Mouse (Mus musculus): ENCODE measurements around the gene Rgs9. TPM values are rescaled to one million over a fixed set of nuclear protein-coding genes. Genes with fewer than 3 reads are reported as not detected.
A peak's percentile ranks its signal among the peaks of the same experiment; 100 is the strongest.
"Not testable (repeated sequence)": the region's sequence is repeated elsewhere in the genome, so short reads cannot be mapped to it uniquely, and the experiment has no call there.

Gene Rgs9
- 4.8 and 5.1 TPM in 2 replicates for polyA plus RNA-seq (2011; ENCODE audit: insufficient read depth, insufficient read length, low read depth, missing spikeins)

GRCm38 (mm10) chr11:109297710-109298375, at the start of gene Rgs9:
Gene Rgs9, minus strand, starts transcription at chr11:109298129.
- Histone ChIP-seq H3K27me3 (ENCODE audit: control insufficient read depth, insufficient read depth, low read length, poor library complexity, severe bottlenecking) (no peaks in the 10 kb centered on the region), H3K9me3 (replicated peaks; ENCODE audit: control insufficient read depth, insufficient read depth, low read length, poor library complexity, severe bottlenecking) (no peaks in the 10 kb centered on the region), H3K9ac (ENCODE audit: low read depth, poor library complexity, severe bottlenecking) (peak within 1 kb of the TSS; percentile 2; the same call in 1 of the 2 replicates), H3K4me1 (ENCODE audit: control insufficient read depth, insufficient read depth, low read length) (no peaks in the 10 kb centered on the region), H3K27ac (ENCODE audit: insufficient read depth, low read length) (no peak within 1 kb of the TSS), H3K36me3 (ENCODE audit: control insufficient read depth, insufficient read depth, low read length, poor library complexity, severe bottlenecking) (no peaks in the 10 kb centered on the region), H3K4me3 (ENCODE audit: low read depth, low read length) (peak within 1 kb of the TSS; percentile 64)
- TF ChIP-seq CTCF (IDR thresholded peaks at IDR 0.05; ENCODE audit: low read depth, low read length) (peak; percentile 89), POLR2A (IDR thresholded peaks at IDR 0.05; ENCODE audit: insufficient read depth, low read length) (no peak), EP300 (IDR thresholded peaks at IDR 0.05; ENCODE audit: insufficient read depth, low read depth, low read length) (no peak)

GRCm38 (mm10) chr11:109347242-109347959, 49.5 kb upstream of the Rgs9 start:
- H3K9me3 ChIP-seq (replicated peaks; ENCODE audit: control insufficient read depth, insufficient read depth, low read length, poor library complexity, severe bottlenecking), result no peaks in the 10 kb centered on the region
- TF ChIP-seq CTCF (IDR thresholded peaks at IDR 0.05; ENCODE audit: low read depth, low read length), result no peak
- no peak for TF ChIP-seq EP300 (IDR thresholded peaks at IDR 0.05; ENCODE audit: insufficient read depth, low read depth, low read length)
- TF ChIP-seq POLR2A (IDR thresholded peaks at IDR 0.05; ENCODE audit: insufficient read depth, low read length), result no peak
- no peak overlapping the region for H3K27ac ChIP-seq (ENCODE audit: insufficient read depth, low read length)
- H3K4me3 ChIP-seq (ENCODE audit: low read depth, low read length), result no peak overlapping the region
- H3K27me3 ChIP-seq (ENCODE audit: control insufficient read depth, insufficient read depth, low read length, poor library complexity, severe bottlenecking), result no peaks in the 10 kb centered on the region
- no peak overlapping the region for H3K9ac ChIP-seq (ENCODE audit: low read depth, poor library complexity, severe bottlenecking)
- no peaks in the 10 kb centered on the region for H3K36me3 ChIP-seq (ENCODE audit: control insufficient read depth, insufficient read depth, low read length, poor library complexity, severe bottlenecking)
- H3K4me1 ChIP-seq (ENCODE audit: control insufficient read depth, insufficient read depth, low read length), result peaks cover 11% of the 10 kb centered on the region

DNA sequence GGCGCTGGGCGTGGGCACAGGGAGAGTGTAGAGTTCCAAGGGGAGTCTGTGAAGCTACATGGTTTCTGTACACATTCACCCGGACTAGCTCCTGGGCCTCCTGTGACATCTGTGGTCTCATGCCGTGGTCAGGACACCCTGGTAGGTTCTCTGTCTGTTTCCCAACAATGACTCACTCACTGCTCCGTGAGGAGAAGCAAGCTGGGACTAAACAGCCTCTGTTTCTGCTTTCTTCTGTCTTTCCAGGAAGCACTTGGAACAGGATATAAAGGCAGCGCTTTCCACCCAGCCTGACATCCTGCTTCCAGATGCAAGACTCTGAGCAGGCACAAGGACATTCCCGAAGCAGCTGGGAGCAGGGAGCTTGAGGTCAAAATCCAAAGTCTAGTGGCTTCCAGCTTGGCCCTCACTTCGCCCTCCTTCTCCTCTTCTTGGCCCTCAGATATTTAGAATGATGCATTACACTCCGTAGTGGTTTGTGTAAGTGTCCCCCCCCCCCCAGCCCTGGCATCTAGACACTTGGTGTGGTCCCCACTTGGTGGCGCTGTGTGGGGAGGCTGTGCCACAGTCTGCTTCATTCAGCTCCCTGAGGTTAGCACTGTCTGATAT, 46.2 kb upstream of the Rgs9 start:
- Histone ChIP-seq H3K27ac (ENCODE audit: insufficient read depth, low read length) (no peak overlapping the region), H3K36me3 (ENCODE audit: control insufficient read depth, insufficient read depth, low read length, poor library complexity, severe bottlenecking) (no peaks in the 10 kb centered on the region), H3K9me3 (replicated peaks; ENCODE audit: control insufficient read depth, insufficient read depth, low read length, poor library complexity, severe bottlenecking) (no peaks in the 10 kb centered on the region), H3K4me3 (ENCODE audit: low read depth, low read length) (no peak overlapping the region), H3K9ac (ENCODE audit: low read depth, poor library complexity, severe bottlenecking) (no peak overlapping the region), H3K4me1 (ENCODE audit: control insufficient read depth, insufficient read depth, low read length) (peaks cover 6% of the 10 kb centered on the region), H3K27me3 (ENCODE audit: control insufficient read depth, insufficient read depth, low read length, poor library complexity, severe bottlenecking) (no peaks in the 10 kb centered on the region)
- TF ChIP-seq EP300 (IDR thresholded peaks at IDR 0.05; ENCODE audit: insufficient read depth, low read depth, low read length) (no peak), CTCF (IDR thresholded peaks at IDR 0.05; ENCODE audit: low read depth, low read length) (peak; percentile 65)

GRCm38 (mm10) chr11:109343558-109343957, 45.6 kb upstream of the Rgs9 start:
- no peak overlapping the region for H3K9ac ChIP-seq (ENCODE audit: low read depth, poor library complexity, severe bottlenecking)
- TF ChIP-seq EP300 (IDR thresholded peaks at IDR 0.05; ENCODE audit: insufficient read depth, low read depth, low read length), result no peak
- no peak for TF ChIP-seq CTCF (IDR thresholded peaks at IDR 0.05; ENCODE audit: low read depth, low read length)
- no peak for TF ChIP-seq POLR2A (IDR thresholded peaks at IDR 0.05; ENCODE audit: insufficient read depth, low read length)
- H3K27ac ChIP-seq (ENCODE audit: insufficient read depth, low read length), result no peak overlapping the region

GRCm38 (mm10) chr11:109342666-109343065, 44.7 kb upstream of the Rgs9 start:
- not testable (repeated sequence) for H3K9ac ChIP-seq (ENCODE audit: low read depth, poor library complexity, severe bottlenecking); H3K4me3 ChIP-seq (ENCODE audit: low read depth, low read length); H3K27me3 ChIP-seq (ENCODE audit: control insufficient read depth, insufficient read depth, low read length, poor library complexity, severe bottlenecking); H3K9me3 ChIP-seq (replicated peaks; ENCODE audit: control insufficient read depth, insufficient read depth, low read length, poor library complexity, severe bottlenecking); H3K36me3 ChIP-seq (ENCODE audit: control insufficient read depth, insufficient read depth, low read length, poor library complexity, severe bottlenecking); H3K4me1 ChIP-seq (ENCODE audit: control insufficient read depth, insufficient read depth, low read length); H3K27ac ChIP-seq (ENCODE audit: insufficient read depth, low read length)

More at GRCm38 (mm10) chr11:109343558-109343957, 45.6 kb upstream of the Rgs9 start:
- no peak overlapping the region for H3K4me3 ChIP-seq (ENCODE audit: low read depth, low read length)
- H3K36me3 ChIP-seq (ENCODE audit: control insufficient read depth, insufficient read depth, low read length, poor library complexity, severe bottlenecking), result no peaks in the 10 kb centered on the region
- no peaks in the 10 kb centered on the region for H3K27me3 ChIP-seq (ENCODE audit: control insufficient read depth, insufficient read depth, low read length, poor library complexity, severe bottlenecking)
- H3K4me1 ChIP-seq (ENCODE audit: control insufficient read depth, insufficient read depth, low read length), result peaks cover 6% of the 10 kb centered on the region
- H3K9me3 ChIP-seq (replicated peaks; ENCODE audit: control insufficient read depth, insufficient read depth, low read length, poor library complexity, severe bottlenecking), result no peaks in the 10 kb centered on the region

- H3K4me1 ChIP-seq (ENCODE audit: control insufficient read depth, insufficient read depth, low read length), result peaks cover 2% of the 10 kb centered on the region
These were observed 42.6 kb upstream of the Rgs9 start for GRCm38 (mm10) chr11:109340541-109340940.

More at GRCm38 (mm10) chr11:109340541-109340940, 42.6 kb upstream of the Rgs9 start:
- Histone ChIP-seq H3K27ac (ENCODE audit: insufficient read depth, low read length) (no peak overlapping the region), H3K4me3 (ENCODE audit: low read depth, low read length) (no peak overlapping the region), H3K36me3 (ENCODE audit: control insufficient read depth, insufficient read depth, low read length, poor library complexity, severe bottlenecking) (no peaks in the 10 kb centered on the region), H3K27me3 (ENCODE audit: control insufficient read depth, insufficient read depth, low read length, poor library complexity, severe bottlenecking) (no peaks in the 10 kb centered on the region), H3K9ac (ENCODE audit: low read depth, poor library complexity, severe bottlenecking) (no peak overlapping the region), H3K9me3 (replicated peaks; ENCODE audit: control insufficient read depth, insufficient read depth, low read length, poor library complexity, severe bottlenecking) (no peaks in the 10 kb centered on the region)
- TF ChIP-seq CTCF (IDR thresholded peaks at IDR 0.05; ENCODE audit: low read depth, low read length) (no peak), POLR2A (IDR thresholded peaks at IDR 0.05; ENCODE audit: insufficient read depth, low read length) (no peak), EP300 (IDR thresholded peaks at IDR 0.05; ENCODE audit: insufficient read depth, low read depth, low read length) (no peak)

All from ES-Bruce4 (cell line).